Mouse (Mus musculus) urinary bladder, adult 2 months (tissue): ENCODE measurements around the gene Lamc3. TPM values are rescaled to one million over a fixed set of nuclear protein-coding genes. Genes with fewer than 3 reads are reported as not detected.

Source experiments
- DNase-seq: peaks from one replicate; pipeline ENCODE4 v3.0.0; 2022; ENCODE audit warnings: low spot score
- polyA plus RNA-seq: library from polyadenylated mRNA; depleted of rRNA; stranded (reverse); fragments of >200 nt; gene quantifications from 2 replicates; pipeline ENCODE4 v1.2.3, GENCODE M21; 2012

Gene Lamc3
- polyA plus RNA-seq, 1 experiment, result 2.8 TPM

- no peak for DNase-seq
Observed at GRCm38 (mm10) chr2:31935054-31935453, 48.0 kb downstream of the Lamc3 start.

DNA sequence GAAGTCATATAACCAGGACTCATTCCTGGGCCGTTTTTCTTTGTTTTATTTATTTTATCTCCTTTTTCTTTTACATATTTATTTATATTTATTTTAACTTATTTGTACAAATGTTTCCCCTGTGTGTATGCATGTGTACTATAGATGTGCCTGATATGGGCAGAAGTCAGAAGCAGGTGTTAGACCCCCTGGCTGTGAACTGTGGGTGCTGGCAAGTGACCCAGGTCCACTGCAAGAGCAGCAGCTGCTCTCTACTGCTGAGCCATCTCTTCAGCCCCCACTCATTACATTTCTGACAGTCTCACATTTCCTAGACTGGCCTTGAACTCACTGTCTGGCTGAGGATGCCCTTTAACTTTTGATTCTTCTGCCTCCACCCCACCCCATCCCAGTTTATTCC is 51.2 kb downstream of the Lamc3 start:
- DNase-seq, result no peak

GRCm38 (mm10) chr2:31943011-31943410 is 55.9 kb downstream of the Lamc3 start:
- no peak for DNase-seq

GRCm38 (mm10) chr2:31945580-31945979 is 58.5 kb downstream of the Lamc3 start:
- no peak for DNase-seq

GRCm38 (mm10) chr2:31948392-31948791 is 61.3 kb downstream of the Lamc3 start:
- no peak for DNase-seq

GRCm38 (mm10) chr2:31948801-31949200 is 61.7 kb downstream of the Lamc3 start:
- no peak for DNase-seq

DNA sequence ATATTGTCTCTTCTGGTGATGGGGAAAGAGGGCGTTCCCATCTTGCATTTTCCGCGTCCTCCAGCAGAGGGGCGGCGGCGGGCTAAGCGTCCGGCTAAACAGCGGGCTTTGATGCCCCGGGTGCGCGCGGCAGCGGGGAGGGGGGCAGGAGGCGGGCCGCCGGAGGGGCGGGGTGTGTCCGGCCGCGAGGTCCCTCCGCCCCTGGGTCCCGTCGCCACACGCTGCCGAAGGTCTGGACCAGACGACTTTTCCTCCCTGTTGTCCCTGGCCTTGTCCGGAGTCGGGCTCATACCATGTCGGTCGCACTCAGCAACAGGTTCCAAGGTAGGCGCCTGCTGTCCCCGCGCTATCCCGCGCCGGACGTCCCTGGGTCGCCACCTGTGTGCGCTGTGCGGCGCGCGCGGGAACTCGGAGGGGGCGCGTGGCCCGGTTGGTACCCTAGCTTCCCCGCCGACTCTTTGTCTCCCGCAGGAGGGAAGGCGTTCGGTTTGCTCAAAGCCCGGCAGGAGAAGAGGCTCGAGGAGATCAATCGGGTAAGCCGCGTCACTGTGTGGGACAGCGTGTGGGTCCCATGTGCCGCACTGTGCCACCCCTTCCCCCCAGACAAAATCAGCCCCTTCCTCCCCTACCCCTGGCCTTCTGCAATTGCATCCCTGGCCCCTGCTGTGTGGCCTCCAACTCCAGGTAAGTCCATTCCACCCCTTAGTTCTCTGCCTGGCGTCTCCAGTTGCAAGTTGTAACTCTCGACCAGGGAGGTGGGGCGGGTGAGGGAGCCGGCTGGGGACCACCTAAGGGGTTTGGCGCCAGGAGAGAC is 63.2 kb downstream of the Lamc3 start, which contains the start of gene Aif1l:
TSS of gene Aif1l (plus strand) at position 82 of the 814 bp plus-strand sequence.
- peak; percentile 40 for DNase-seq

- DNase-seq, result no peak
Observed at GRCm38 (mm10) chr2:31950966-31951365, 63.9 kb downstream of the Lamc3 start.

DNA sequence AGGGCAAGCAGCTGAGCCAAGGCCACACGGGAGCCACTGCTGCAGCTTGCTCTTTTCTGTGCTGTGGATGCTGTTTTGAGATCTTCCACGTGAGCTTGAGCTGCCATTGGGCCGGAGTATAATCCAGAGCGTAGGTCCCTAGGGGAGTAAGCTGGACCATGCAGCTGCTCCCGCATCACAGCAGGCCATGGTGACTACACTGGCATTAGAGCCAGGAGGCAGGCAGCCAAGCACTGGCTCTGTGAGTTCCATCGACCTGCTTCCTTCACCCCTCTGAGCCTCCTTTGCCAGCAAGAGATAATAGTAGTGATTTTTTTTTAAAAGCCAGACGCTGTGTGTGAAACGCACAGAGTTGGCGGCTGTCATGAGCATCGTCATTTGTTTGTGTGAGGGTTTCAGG is 65.1 kb downstream of the Lamc3 start:
- DNase-seq, result no peak

DNA sequence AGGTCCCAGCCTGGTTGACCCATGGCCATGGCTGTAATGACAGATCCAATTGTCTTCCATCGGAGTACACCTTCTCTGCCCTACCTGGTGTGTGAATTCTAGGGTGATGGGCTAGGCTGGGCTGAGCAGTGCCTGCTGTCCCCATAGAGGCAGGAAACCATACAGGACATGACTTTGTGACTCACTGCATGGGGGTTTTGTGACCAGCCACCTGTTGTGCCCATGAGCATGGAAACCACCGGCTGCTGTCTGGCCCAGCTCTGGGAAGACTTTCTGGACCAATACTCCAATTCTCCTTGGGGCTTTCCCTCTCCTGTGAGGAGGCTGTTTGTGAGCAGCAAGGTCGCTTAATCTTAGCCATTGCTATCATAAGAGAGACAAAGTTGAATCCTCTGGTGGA is 65.6 kb downstream of the Lamc3 start:
- DNase-seq, result no peak

GRCm38 (mm10) chr2:31953687-31954086 is 66.6 kb downstream of the Lamc3 start:
- DNase-seq, result no peak

DNA sequence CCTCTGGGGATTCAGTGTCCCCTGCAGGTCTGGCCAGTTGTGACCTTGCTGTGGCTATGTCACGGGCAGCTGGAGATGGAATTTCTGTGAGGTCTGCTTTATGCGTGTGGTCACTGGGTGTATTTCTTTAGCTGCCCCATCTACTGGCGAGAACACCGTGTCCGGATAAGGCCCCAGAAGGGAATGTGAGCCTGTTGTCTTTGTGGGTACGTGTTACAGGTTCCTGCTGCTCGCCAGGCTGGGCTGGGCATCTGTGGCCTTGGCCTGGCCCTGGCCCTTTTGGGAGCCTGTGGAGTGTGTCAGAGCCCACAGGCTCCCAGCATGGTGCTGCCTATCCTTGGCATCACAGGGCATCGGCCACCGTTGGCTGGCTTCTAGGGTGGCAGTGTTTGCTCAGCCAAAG is 67.7 kb downstream of the Lamc3 start:
- no peak for DNase-seq

- DNase-seq, result no peak
Observed at GRCm38 (mm10) chr2:31955686-31956085, 68.6 kb downstream of the Lamc3 start.

DNA sequence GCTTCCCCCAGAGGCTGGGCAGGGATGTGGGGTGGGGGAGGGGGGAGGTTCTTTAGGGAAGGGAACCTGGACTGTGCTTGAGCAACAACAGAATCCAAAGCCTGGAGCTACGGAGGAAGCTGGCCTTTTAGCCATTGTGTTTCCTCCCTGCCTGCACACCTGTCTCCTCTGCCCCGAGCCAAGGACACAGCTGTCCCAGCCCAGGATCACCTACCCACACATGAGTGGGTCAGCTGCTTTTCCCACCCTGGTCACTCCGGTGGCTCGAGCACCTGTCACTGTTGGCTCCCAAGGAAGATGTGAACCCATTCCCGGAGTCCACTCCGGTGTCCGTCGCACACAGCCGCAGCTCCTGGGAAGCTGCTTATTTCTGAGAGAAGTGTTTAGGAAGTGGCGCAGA is 70.1 kb downstream of the Lamc3 start:
- no peak for DNase-seq

- no peak for DNase-seq
Observed at GRCm38 (mm10) chr2:31960986-31961385, 73.9 kb downstream of the Lamc3 start.

- no peak for DNase-seq
Observed at GRCm38 (mm10) chr2:31961791-31962222, 74.7 kb downstream of the Lamc3 start.

DNA sequence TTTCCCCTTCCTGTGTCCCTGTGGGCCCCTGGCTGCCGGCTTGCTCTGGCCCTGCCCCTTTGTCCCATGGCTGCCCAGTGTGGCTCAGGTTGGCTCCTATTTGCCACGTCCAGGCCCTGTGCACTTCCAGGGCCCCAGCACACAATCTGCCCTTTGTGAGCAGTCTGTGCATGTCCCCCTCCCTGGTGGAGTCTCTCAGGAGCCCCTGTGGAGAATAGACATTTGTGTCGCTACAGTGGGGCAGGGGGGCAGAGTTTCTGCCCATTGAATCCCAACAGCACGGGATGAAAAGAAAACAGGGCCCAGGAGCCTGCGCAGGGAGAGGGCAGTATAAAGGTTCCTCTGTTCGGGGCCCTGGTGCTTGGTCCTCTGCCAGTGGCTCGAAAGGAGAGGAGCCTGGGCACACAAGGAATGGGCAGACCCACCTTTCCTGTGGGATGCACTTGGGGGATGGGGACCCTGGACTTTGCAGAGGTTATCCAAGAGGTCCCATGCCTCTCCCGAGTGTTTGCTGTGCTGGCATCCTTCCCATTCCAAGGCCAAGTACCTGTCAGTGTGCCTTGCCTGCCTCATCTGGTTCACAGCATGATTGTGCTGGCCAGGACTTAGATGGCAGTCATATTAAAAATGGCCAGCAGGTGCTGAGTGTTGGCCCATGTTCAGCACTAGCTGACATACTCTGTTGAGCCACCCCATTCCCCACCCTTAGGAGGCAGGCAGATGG is 75.6 kb downstream of the Lamc3 start:
- DNase-seq, result no peak

GRCm38 (mm10) chr2:31963491-31963890 is 76.4 kb downstream of the Lamc3 start:
- DNase-seq, result no peak

DNA sequence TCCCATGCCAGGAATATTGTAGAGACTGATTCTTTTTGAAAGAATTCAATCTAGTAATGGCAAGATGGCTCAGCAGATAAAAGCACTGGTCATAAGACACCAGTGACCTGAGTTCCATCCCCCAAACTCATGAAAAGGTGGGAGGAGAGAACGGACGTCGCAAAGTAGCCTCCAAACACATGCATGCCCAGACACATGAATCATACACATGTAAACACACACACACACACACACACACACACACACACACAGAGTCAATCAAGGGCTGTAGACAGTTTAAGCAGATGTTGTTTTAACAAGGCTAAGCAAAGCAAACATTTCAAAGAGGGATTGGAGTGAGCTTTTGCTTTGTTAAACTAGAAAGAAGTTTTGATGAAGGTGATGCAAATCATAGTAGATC is 77.1 kb downstream of the Lamc3 start:
- DNase-seq, result no peak

DNA sequence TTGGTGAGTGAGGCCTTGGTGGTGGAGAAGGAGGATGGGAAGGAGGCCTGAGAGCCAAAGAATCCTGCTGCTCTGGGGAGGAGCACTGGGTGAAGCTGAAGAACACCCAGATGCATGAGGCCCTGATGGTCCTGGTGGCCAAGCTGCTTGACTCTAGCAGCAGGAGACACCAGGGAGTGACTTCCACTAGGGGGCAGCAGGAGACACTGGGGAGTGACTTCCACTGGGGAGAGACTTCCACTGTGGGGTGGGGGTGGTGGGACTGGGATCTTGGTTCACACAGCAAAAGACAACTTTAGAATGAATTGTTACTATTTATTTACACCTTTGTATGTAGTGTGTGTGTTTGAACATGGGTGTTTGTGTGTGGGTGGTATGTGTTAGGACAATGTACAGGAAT is 78.0 kb downstream of the Lamc3 start:
- no peak for DNase-seq

DNA sequence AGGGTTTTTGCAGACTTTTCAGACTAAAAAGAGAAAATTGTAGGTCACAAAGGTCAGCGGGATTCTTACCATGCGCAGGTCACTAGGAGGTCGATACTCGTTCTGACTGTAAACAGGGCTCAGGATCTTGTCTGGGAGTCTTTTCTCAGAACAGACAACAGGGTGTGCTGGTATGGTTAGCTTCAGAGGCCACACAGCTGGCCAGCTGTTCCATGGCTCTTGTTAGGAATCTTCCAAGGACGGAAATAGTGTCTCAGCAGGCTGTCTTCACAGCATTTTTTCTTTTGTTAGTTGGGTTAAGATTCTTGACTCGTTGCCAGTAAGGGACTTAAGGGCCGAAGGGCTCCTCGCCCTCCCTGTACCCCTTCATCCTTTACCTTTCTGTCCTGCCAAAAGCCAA is 79.7 kb downstream of the Lamc3 start:
- no peak for DNase-seq

GRCm38 (mm10) chr2:31972589-31972988 is 85.5 kb downstream of the Lamc3 start:
- no peak for DNase-seq

GRCm38 (mm10) chr2:31974141-31974808 is 87.2 kb downstream of the Lamc3 start, which contains the start of gene Nup214:
Gene Nup214 (plus strand): TSS chr2:31974436.
- DNase-seq, result peak; percentile 99
